ENCODE assay signal across 10 mouse cellular contexts in genomic region chr10:75119396-75119795, GRCm38 (mm10). TPM values are rescaled to one million over a fixed set of nuclear protein-coding genes. Genes with fewer than 3 reads are reported as not detected.
DNase-seq lines count a peak whose midpoint lies in the region; ATAC-seq lines count a peak whose summit lies in the region.
"Had no signal": no experiment of that assay in that cellular context is flagged by ENCODE, and none has a peak within 500 bp of the region (broad histone marks: within the 10 kb centered on the region; RNA-seq: fewer than 3 reads in every experiment).

No protein-coding gene starts in this region.

- H3K4me1 ChIP-seq in liver, embryonic 12.5 days, result peaks cover 21% of the 10 kb centered on the region
- peaks cover 16% of the 10 kb centered on the region; the same call in 1 of the 2 replicates for H3K4me1 ChIP-seq in liver, embryonic 11.5 days (replicated peaks; ENCODE audit: control insufficient read depth, insufficient read depth, low read length)
- H3K4me1 ChIP-seq in stomach, embryonic 14.5 days (ENCODE audit: control insufficient read depth, insufficient read depth, low read length), result peaks cover 19% of the 10 kb centered on the region; the same call in 1 of the 2 replicates
- no peaks in the 10 kb centered on the region for H3K4me1 ChIP-seq in hindbrain, embryonic 11.5 days (replicated peaks; ENCODE audit: control insufficient read depth, insufficient read depth, low read length)

- no peaks in the 10 kb centered on the region for H3K27me3 ChIP-seq in liver, embryonic 12.5 days (replicated peaks)
- no peaks in the 10 kb centered on the region for H3K27me3 ChIP-seq in liver, embryonic 11.5 days (replicated peaks; ENCODE audit: control insufficient read depth, insufficient read depth, low read length)
- H3K27me3 ChIP-seq in stomach, embryonic 14.5 days (ENCODE audit: control insufficient read depth, insufficient read depth, low read length), result no peaks in the 10 kb centered on the region
- H3K27me3 ChIP-seq in hindbrain, embryonic 11.5 days (ENCODE audit: control insufficient read depth, insufficient read depth, low read length), result no peaks in the 10 kb centered on the region
- H3K27me3 ChIP-seq: neural tube, embryonic 12.5 days had no signal

- no peak overlapping the region for H3K4me3 ChIP-seq in liver, embryonic 12.5 days
- no peak overlapping the region for H3K4me3 ChIP-seq in liver, embryonic 11.5 days (ENCODE audit: low read depth, low read length)
- no peak overlapping the region for H3K4me3 ChIP-seq in stomach, embryonic 14.5 days (ENCODE audit: low read depth, low read length)
- no peak overlapping the region for H3K4me3 ChIP-seq in hindbrain, embryonic 11.5 days (ENCODE audit: low read depth, low read length)
- H3K4me3 ChIP-seq: neural tube, embryonic 12.5 days had no signal

- no peak overlapping the region for H3K4me2 ChIP-seq in liver, embryonic 12.5 days
- H3K4me2 ChIP-seq in liver, embryonic 11.5 days, result no peak overlapping the region
- no peak overlapping the region for H3K4me2 ChIP-seq in stomach, embryonic 14.5 days (replicated peaks; ENCODE audit: low read depth, low read length)
- no peak overlapping the region for H3K4me2 ChIP-seq in hindbrain, embryonic 11.5 days (replicated peaks; ENCODE audit: low read depth, low read length)
- H3K4me2 ChIP-seq: neural tube, embryonic 12.5 days had no signal

- WGBS in liver, embryonic 12.5 days (ENCODE audit: insufficient replicate concordance), result 31% methylated on average over 3 of the region's 3 CpGs
- 45% methylated on average over 3 of the region's 3 CpGs for WGBS in liver, embryonic 11.5 days
- 65% methylated on average over 3 of the region's 3 CpGs for WGBS in stomach, embryonic 14.5 days
- WGBS in hindbrain, embryonic 11.5 days, result 86% methylated on average over 3 of the region's 3 CpGs

- H3K27ac ChIP-seq in liver, embryonic 12.5 days, result no peak overlapping the region
- no peak overlapping the region for H3K27ac ChIP-seq in liver, embryonic 11.5 days (ENCODE audit: low read depth, low read length)
- no peak overlapping the region for H3K27ac ChIP-seq in stomach, embryonic 14.5 days (ENCODE audit: low read length)
- H3K27ac ChIP-seq in hindbrain, embryonic 11.5 days (ENCODE audit: low read depth, low read length), result no peak overlapping the region
- H3K27ac ChIP-seq: kidney, postnatal 0 days; neural tube, embryonic 12.5 days had no signal

- DNase-seq in liver, embryonic 11.5 days (ENCODE audit: low spot score), result no peak
- peak; percentile 70 for DNase-seq in adrenal gland, postnatal 14 days
- peak; percentile 52 for DNase-seq in kidney, postnatal 14 days
- DNase-seq in hindbrain, embryonic 11.5 days (ENCODE audit: low spot score), result no peak
- DNase-seq: thymus, postnatal 14 days had no signal

- H3K9me3 ChIP-seq in liver, embryonic 12.5 days (replicated peaks), result no peaks in the 10 kb centered on the region
- H3K9me3 ChIP-seq in liver, embryonic 11.5 days (ENCODE audit: control insufficient read depth, low read length), result no peaks in the 10 kb centered on the region
- no peaks in the 10 kb centered on the region for H3K9me3 ChIP-seq in stomach, embryonic 14.5 days (ENCODE audit: control insufficient read depth, low read depth, low read length)
- no peaks in the 10 kb centered on the region for H3K9me3 ChIP-seq in hindbrain, embryonic 11.5 days (ENCODE audit: control insufficient read depth, low read length)
- H3K9me3 ChIP-seq: neural tube, embryonic 12.5 days had no signal

- H3K9ac ChIP-seq in liver, embryonic 12.5 days, result no peak overlapping the region
- H3K9ac ChIP-seq in liver, embryonic 11.5 days (ENCODE audit: low read depth, low read length), result no peak overlapping the region
- H3K9ac ChIP-seq in stomach, embryonic 14.5 days (replicated peaks; ENCODE audit: low read depth, low read length), result no peak overlapping the region
- no peak overlapping the region for H3K9ac ChIP-seq in hindbrain, embryonic 11.5 days (ENCODE audit: low read depth, low read length)
- H3K9ac ChIP-seq: neural tube, embryonic 12.5 days had no signal

- H3K36me3 ChIP-seq in liver, embryonic 12.5 days, result no peaks in the 10 kb centered on the region
- no peaks in the 10 kb centered on the region for H3K36me3 ChIP-seq in liver, embryonic 11.5 days (ENCODE audit: control insufficient read depth, insufficient read depth, low read length)
- H3K36me3 ChIP-seq in stomach, embryonic 14.5 days (ENCODE audit: control insufficient read depth, insufficient read depth, low read length), result no peaks in the 10 kb centered on the region
- no peaks in the 10 kb centered on the region for H3K36me3 ChIP-seq in hindbrain, embryonic 11.5 days (ENCODE audit: control insufficient read depth, insufficient read depth, low read length)
- H3K36me3 ChIP-seq: neural tube, embryonic 12.5 days had no signal

- ATAC-seq in liver, embryonic 12.5 days, result peak; percentile 17; the same call in 1 of the 2 replicates
- no peak; the same call in 1 of the 2 replicates for ATAC-seq in liver, embryonic 11.5 days (replicated peaks; ENCODE audit: low FRiP score)
- peak; percentile 38; the same call in 1 of the 2 replicates for ATAC-seq in stomach, embryonic 14.5 days (ENCODE audit: insufficient number of reproducible peaks, insufficient read depth, low FRiP score, low read depth)
- ATAC-seq in hindbrain, embryonic 11.5 days (ENCODE audit: low FRiP score), result no peak
- no peak for ATAC-seq in activated CD4-positive, CD25-positive, alpha-beta regulatory T cell, adult 4 months

RNA-seq across cellular contexts. Expression of gene Bcr, which starts 59.0 kb away (rescaled TPM):
- 2.2 and 2.4 TPM in 2 replicates for polyA plus RNA-seq in liver, embryonic 12.5 days (2016; fragmentation: Nextera tagmentation; extraction: Ambion mirVana)
- 4.2 and 6.8 TPM in 2 replicates for polyA plus RNA-seq in liver, embryonic 11.5 days (2014; fragmentation: Nextera tagmentation; extraction: Ambion mirVana)
- total RNA-seq in adrenal gland, postnatal 14 days (2021), result 26.3 and 27.1 TPM in 2 replicates
- polyA plus RNA-seq in stomach, embryonic 14.5 days (2014; fragmentation: Nextera tagmentation; extraction: Ambion mirVana), result 8.6 and 11.9 TPM in 2 replicates
- polyA plus RNA-seq in hindbrain, embryonic 11.5 days (2014; fragmentation: Nextera tagmentation; extraction: Ambion mirVana), result 10.5 and 15.2 TPM in 2 replicates
- polyA plus RNA-seq in activated CD4-positive, CD25-positive, alpha-beta regulatory T cell, adult 4 months (2017; shearing (Covaris generic)), result 1 to 10 TPM; 3.7 to 4.6 TPM

Comparison
In these comparisons a context has a peak if more than half of its experiments do, and no peak if none do; other contexts are left out.
1. ATAC-seq: peak in liver, embryonic 12.5 days (single experiment) and stomach, embryonic 14.5 days (single experiment); none in liver, embryonic 11.5 days (single experiment), hindbrain, embryonic 11.5 days (single experiment) and activated CD4-positive, CD25-positive, alpha-beta regulatory T cell, adult 4 months (single experiment).
2. DNase-seq: peak in adrenal gland, postnatal 14 days (single experiment) and kidney, postnatal 14 days (single experiment); none in liver, embryonic 11.5 days (single experiment) and hindbrain, embryonic 11.5 days (single experiment).